Mouse (Mus musculus) embryo, embryonic 11.5 days (tissue): ENCODE measurements at regions not wholly inside any gene's neighbourhood (a gene's known extent, or its start where the extent isn't known, plus 50 kb on each side); places are given as distances from the start of the nearest gene placed in this dataset.

Source experiments
- DNase-seq: peaks from one replicate; pipeline ENCODE4 v3.0.0-alpha.2; 2012; ENCODE audit warnings: low read depth, low spot score

DNA sequence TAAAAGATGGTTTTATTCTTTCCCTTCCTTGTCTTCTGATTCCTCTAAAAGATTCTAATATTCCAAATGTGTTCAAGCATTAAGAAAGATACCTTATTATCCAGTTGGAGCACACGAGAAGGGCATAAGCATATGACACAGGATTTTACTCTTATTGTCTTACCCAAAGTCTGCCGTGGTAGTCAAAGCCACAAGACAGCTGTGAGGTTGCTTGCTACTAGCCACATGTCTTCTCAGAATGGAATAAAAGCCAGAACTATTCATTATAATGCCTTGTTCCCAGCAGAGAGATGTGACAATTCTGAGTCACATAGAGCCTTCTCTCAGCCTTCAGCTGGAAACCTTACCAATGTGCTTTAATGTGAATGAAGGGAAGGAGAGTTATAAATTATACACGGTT is 71.5 kb downstream of the Pdha2 start:
- DNase-seq: no peak

DNA sequence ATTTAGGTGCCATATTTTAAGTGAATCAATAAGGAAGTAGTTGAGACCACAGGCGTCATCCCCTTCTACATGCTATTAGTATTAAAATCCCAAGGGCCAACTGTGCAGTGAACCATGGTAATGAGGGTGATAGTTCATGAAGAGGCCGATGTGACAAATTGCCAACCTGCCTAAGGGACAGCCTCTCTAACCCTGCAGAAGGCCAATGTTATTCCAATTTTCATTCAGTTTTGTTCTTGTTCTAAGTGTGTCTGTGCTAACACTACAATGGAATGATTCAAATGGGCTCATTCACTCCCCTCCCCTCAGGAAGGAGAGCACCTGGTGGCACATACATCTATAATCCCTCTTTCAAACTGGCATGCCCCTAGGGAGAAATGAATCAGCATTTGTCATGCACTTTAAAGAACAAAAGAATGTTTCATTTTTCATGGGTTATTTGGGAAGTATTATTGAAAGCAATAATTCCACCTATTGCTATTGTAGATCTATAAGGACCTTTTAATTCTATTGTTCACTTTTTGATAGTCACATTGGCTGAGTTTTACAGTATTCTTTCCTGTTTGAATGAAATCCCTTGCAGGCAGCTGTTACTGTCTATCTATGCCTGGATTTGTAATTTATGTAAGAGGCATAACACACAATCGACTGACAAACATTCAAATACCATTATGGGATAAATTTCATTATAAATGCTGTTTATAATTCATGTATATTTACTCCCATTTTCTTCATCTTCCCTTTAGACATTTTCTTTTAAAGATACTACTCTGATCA is 99.6 kb downstream of the Pdha2 start:
- DNase-seq: peak; percentile 45

DNA sequence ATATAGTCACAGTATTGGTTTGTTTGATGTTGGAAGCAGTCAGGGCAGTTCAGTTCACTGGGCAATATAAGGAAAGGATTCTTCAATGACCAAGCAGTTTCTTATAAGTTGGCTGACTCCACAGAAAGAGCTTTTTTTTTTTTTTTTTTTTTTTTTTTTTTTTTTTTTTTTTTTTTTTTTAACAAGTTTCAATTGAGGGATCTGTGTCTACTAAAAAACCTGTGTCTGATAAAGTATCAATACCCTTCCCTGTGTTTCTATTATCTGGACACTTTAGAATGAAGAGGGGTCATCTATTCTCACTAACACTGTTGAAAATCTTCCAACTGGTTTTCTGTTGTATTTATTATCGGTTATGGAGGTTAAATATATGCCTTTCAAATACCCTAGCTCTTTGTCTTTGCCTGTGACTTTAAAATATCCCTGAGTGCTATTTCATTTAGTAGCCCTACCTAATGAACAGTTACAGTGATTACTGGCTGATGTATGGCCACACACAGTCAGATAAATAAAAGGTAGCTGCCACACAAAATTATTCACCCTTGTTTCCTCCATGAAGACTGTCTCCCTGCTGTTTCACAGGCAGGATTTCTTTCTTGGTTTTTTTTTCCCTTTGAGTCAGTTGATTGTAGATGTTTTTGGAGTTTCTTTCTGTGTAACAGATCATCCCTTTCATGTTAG is 100.3 kb downstream of the Pdha2 start:
- no peak for DNase-seq
